Mouse (Mus musculus) kidney, adult 8-10 months (tissue): ENCODE data around the gene Cfap77.
"Not testable (repeated sequence)": the region's sequence is repeated elsewhere in the genome, so short reads cannot be mapped to it uniquely, and the experiment has no call there.

Source experiments
- DNase-seq, 2 experiments: peaks; one replicate each; pipeline ENCODE4 v3.0.0; 2022

Cfap77 gene

DNA sequence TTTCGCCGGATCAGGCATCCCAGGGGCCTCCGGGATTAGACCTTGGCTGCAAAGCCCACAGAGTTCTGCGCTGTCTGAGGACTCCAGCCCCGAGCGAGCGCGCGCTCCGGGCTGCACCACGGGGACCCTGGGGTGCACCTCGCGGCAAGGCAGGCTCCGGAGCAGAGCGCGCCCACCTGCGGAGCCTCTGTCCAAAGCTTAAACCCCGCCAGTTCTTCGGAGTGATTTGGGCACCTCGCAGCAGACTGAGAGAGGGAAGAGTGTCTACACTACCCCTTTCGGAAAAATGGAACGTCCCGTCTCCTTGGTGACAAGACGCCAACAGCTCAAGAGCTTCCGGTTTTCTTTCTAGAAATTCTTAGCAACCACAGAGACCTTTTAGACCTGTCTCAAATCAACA is at the start of gene Cfap77:
Gene Cfap77 (minus strand): TSS at position 76 of the 400 bp plus-strand sequence.
- peak in 1 of 2 experiments; percentile 56 for DNase-seq

DNA sequence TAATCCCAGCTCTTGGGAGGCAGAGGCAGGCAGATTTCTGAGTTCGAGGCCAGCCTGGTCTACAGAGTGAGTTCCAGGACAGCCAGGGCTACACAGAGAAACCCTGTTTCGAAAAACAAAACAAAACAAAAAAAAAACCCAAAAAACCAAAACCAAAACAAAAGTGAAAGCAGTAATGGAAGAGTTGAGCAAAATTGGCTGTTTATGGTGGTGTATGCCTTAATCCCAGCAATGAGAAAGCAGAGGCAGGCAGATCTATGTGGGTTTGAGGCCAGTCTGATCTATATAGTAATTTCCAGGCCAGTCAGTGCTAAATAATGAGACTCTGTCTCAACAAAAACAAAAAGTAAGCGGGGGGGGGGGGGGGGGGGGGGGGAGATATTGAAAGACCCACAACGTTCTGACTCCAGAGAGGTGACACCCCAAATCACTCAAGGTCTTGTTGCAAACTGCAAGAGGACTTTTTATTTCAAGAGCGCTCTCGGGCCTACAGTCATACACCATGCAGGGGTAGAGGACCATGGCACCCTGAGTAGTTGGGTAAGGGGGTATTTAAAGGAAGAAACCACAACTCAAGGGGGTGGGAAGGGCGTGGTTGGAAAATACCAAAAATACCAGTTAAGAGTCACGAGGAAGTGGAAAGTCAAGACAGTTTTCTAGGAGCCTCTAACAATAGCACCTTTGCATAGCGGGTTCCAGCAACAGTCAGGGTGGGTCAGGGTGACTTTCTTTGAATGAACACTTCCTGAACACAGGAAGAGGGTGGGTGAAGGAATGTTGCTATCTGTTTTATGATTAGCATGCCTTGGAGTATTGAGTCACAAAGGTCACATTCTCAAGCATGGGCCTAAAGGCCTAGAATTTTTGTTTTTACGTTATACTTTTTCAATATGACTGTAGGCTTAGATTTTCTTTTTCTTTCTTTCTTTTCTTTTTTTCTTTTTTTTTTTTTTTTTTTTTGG is 47.8 kb upstream of the Cfap77 start:
- DNase-seq, result not testable (repeated sequence)

DNA sequence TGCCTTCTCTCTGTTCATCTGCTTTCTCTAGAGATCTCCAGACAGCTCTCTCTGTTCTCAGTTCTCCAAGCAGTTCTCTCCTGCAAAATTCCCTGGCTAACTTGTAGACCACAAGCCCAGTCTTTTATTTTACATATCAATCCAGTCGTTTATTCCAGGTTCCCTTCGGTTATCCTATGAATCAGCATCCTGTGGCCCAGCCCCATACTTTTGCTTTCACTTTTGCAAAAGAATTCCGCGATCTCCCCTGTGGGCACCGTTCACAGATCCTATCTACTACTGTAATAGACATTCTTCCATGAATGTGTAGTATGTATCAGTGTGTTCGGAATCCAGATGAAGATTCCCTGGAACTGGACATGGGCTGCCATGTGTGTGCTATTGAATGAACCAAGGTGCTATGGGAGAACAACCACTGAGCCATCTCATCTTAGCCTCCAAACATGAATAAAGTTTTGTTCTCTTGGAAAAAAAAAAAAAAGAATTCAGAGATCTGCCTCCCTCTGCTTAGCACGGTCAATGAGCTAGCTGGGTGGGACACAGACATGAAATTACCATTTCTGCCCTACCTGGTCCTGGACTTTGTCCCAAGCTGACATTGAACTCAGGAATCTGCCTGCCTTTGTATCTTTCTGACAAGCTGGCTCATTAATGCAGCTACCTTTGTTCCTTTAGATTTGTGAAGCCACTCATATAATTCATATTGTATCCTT is 46.1 kb upstream of the Cfap77 start:
- peak in 1 of 2 experiments; percentile 9 for DNase-seq

DNA sequence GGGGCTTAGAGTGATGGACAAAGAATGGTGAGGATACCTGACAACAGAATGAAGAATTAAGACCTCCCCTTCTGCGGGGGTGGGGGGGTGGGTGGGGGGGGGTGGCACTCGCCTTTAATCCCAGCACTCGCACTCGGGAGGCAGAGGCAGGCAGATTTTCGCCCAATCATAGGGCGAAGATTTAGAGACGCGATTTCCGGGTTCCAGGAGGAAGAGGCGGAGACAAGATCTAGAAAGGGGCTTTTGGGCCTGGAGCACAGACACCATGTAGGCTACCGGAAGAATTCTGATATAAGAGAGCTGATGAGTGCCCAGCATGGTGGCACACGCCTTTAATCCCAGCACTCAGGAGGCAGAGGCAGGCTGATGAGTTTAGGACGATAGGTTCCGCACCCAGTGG is 44.8 kb upstream of the Cfap77 start:
- DNase-seq, result no peak

DNA sequence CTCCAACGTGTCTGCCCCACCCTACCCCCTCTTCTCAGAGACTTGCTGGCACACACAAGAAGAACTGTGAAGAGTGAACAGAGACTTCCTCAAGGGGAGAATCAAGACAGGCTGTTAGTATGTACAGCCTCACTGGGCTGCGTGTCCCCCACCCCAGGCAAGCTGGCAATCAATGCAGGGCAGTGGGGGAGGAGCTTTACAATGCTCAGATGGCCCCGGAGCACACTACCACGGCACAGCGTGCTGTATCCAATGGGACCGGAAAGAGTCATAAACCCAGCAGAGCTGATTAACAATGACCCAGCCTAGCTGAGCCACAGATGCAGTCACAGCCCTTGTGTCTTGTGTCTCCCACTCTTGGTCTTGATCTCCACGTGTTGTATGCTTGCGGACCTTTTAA is 43.9 kb upstream of the Cfap77 start:
- DNase-seq, result no peak

DNA sequence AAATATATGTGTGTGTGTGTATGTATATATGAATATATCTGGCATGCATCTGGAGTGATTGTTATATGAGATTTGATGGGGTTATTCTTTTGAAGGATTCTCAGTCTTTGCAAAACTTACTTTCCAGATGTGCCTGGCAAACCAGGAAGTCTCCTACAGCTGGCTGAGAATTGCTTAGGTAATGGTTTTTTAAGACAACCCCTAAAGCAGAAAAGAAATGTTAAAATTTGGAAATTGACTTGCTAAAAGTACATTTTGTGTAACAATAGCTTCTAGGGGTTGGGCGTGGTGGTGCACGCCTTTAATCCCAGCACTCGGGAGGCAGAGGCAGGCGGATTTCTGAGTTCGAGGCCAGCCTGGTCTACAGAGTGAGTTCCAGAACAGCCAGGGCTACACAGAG is 43.1 kb upstream of the Cfap77 start:
- not testable (repeated sequence) for DNase-seq

DNA sequence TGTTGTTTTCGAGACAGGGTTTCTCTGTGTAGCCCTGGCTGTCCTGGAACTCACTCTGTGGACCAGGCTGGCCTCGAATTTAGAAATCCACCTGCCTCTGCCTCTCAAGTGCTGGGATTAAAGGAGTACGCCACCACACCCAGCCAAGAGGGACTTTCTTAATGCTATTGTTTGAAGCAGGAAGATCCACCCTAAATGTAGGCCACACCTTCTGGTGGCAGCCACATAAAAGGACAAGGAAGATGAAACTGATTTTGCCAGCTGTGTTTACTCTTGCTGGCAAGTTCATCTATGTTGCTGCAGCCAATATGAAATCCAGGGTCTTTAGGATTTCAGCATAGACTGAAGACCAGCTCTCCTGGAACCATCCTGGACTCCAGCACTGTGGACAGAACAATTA is 42.6 kb upstream of the Cfap77 start:
- no peak for DNase-seq

DNA sequence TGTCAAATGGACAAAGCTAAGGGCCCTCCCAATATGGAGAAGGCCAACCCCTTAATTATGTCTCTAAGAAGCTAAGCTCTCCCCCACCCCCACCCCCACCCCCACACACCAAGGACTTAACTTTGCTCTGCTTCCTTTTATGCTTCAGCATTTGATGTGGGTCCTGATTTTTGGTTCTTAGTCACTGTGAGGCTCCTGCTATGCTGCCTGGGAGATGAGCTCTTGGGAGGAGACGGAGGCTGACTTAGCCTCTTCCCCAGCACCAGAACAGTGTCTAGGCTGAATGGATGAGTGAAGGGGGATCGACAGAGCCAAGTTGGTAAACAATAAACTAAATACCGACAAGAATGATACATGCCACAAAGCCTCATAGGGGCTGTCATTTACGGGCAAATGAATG is 41.9 kb upstream of the Cfap77 start:
- DNase-seq, result no peak

DNA sequence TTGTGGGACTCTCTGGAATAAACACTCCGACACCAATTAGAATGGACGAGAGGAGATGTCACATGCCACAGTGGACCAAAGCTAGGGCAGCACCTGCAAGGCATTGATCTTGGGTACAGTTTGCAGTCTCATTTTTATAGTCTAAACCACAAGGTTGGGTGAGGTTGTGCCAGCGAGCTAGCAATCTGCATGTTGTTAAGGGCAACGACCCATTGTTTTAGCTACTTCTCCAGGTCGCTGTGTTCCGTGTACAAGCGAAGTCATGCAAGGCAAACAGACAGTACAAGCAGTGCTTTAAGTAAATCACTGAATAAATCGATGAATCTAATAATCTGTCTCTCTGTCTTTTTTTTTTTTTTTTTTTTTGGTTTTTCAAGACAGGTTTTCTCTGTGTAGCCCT is 40.8 kb upstream of the Cfap77 start:
- no peak for DNase-seq

DNA sequence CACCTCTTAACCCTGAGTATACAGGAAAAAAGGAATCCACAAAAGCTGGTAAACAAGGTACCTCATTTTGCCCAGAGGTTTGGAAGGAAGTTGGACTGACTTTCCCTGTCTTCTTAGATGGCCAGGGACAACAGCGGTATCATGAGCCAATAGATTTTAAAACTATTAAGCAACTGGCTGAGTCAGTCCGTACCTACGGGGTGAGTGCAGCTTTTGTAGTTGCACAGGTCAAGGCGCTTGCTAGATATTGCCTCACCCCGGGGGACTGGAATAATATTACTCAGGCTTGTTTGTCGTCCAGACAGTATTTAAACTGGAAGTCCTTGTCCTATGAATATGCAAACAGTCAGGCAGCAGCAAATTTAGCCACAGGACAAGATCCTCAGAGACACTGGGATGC is 34.4 kb upstream of the Cfap77 start:
- not testable (repeated sequence) for DNase-seq

DNA sequence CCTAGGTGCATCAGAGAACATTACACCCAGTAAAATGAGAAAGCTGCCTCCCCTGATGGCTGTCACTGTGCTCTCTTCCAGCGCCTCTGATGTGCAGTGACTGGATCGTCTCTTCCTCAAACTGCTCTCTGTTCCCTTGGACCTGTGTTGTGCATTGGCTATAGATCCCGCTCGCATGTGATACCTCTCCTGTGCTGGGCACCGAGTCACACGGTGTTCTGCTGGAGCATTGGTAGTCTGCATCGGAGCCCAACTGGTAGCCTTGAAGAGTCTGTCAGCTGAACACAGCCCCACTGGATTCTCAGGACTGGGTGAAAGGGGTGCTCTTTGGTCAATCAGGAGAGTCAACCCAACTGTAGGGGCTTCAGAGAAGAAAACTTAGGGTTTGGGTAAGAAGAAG is 31.2 kb upstream of the Cfap77 start:
- no peak for DNase-seq

DNA sequence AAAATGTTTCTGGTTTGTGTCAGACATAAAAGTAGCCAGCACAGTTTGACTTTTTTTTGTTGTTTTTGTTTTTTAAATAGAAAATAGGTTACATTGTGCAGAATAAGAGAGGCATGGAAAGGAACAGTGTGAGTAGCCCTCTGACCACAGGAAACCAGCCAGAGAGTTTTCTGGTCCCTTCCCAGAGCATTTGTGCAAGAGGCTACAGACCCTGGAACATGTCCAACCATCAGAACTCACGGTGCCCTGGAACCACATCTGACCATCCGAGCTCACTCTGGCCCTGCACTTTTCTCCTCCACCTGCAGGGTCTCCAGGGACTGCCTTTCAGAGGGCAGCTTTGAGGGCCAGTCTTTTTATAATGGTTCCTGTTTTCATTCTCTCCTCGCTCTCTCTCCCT is 27.1 kb upstream of the Cfap77 start:
- no peak for DNase-seq

DNA sequence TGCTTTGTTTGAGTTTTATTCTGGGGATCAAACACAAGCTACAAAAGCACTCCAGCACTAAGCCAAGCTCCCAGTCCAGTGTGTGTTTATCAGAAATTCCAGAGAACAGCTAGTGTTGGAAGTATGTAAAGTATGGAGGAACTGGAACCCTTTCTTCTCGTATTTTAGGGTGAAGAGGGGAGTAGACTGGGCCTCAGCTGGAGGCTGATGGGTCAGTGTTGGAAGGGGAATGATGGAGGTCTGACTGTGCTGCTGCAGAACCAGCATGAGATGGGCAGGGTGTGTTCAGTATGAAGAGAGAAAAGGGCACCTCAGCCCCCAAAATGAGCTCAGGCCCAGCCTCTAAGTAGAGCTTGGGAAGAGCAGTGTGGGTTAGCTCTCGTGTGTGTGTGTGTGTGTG is 21.4 kb upstream of the Cfap77 start:
- no peak for DNase-seq

DNA sequence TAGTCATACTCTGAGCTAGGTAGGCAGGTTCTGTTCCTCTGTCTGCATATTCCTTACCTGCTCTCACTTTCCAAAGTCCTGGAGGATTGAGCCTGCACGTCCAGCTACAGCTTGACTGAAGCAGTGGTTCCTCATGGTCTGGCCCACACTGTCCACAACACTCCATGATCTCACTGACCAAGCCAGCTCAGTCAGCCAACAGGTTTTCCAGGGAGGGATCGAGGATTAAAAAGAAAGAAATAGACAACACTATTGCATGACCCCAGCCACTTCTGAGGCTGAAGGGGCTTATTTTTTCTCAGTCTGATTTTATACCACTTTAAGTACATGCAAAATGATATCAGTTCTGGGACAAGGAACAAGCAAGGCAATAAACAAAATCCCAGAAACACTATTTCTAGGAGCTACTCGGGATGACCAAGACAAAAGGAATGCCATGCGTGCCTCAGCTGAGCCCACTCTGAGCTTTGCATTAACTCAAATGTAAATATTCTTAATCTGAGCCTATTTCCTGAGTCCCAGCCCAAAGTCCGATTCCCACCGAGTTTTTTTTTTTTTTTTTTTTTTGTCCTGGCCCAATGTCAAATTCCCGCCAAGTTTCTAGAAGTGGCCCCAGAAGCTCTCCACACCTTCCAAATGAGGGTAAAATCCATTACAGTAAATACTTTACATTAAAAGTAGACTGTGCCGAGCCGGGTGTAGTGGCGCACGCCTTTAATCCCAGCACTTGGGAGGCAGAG is 20.6 kb upstream of the Cfap77 start:
- DNase-seq, result no peak

DNA sequence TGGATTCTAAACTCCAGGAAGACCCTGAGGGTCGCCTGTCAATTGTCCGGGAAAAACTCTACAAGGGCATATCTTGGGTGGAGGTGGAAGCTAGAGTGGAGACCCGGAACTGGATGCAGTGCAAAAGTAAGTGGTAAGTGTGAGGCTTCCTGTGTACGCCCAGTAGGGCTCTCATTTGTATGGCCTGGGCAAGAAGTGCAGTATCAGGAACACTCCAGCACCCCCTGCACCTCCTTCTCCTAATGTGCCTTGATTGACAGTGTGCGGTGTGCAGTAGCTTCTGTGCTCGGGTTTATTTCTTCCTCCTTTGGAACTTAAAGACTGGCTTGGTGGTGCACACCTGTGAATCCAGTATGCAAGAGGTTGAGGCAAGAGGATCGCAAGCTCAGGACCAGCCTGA is 19.8 kb upstream of the Cfap77 start:
- no peak for DNase-seq

DNA sequence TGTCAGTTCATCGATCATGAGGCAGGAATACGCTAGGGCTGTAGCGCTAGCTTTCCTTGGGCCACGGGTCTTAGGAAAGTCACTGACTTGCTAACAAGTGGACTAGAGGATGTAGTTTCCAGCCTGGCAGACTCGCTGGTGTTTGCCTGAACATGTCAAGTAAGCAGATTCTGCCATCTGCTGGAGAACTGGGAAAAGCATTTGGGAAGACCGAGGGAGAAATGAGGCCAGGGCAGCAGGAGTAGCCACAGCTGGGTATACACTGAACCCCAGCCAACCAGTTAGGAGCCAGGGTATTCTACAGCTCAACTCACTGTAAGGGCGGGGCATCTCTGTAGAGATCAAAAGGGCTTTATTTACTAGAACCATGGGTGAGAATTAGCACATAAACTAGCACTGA is 11.5 kb upstream of the Cfap77 start:
- no peak for DNase-seq

DNA sequence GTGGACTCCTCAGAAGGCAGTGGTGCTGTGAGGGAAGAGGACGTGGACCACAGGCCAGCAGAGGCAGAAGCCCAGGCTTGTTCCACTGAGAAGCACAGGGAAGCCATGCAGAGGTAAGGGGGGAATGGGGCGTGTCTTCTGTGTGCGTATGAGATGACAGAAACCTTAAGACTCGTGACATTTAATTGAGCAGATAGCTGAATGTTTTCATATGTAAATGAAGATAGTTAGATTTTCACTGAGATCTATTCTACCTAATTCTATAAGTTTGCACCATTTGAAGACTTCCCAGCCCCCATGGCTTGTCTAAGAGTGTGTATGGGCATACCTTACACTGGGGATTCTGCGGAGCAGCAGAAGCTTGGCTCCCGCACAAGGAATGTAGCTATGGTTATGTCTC is 10.9 kb upstream of the Cfap77 start:
- no peak for DNase-seq

DNA sequence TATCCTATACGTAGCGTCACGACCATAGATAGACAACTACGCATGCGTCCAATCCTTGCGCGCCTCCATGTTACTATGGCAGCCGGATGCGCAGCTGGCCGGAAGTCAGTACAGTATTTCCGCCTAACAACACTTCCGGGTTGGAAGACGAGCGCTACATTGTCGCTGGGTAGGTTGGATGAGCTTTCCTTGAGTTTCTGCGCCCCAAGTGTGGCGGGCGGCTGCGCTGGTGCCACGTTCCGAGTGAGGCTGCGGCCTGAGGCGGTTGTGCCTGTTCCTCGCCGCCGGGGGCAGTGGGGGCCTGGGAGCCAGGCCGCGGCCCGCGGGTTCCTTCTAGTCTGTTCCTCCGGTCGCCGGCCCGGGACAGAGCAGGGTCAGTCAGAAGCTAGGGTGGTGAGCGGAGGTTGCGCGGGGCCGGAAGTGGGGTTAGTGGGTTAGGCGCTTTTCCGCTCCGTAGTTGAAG is 5.3 kb upstream of the Cfap77 start, which contains the start of gene Ttf1:
Gene Ttf1 (plus strand): TSS at position 128 of the 463 bp plus-strand sequence.
- DNase-seq, result peak; percentile 90 to 91

DNA sequence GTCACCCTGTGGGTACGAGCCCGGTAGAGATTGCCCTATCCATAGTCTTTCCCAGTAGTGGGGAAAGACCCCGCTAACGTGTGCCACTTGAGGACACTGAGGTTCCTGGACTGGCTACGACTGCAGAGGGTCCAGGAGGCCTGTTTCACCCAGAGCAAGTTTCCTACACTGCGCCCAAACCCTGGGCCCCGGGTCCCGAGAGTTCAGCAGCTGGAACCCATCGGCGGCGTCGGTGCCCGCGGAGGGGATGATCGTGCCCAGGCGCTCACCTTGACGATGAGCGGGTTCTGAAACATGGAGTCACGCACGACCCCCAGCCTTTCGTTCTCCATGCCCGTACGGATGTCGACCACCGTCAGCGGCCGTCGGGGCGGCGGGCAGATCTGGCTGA is 326 bp downstream of the Cfap77 start:
- no peak for DNase-seq

DNA sequence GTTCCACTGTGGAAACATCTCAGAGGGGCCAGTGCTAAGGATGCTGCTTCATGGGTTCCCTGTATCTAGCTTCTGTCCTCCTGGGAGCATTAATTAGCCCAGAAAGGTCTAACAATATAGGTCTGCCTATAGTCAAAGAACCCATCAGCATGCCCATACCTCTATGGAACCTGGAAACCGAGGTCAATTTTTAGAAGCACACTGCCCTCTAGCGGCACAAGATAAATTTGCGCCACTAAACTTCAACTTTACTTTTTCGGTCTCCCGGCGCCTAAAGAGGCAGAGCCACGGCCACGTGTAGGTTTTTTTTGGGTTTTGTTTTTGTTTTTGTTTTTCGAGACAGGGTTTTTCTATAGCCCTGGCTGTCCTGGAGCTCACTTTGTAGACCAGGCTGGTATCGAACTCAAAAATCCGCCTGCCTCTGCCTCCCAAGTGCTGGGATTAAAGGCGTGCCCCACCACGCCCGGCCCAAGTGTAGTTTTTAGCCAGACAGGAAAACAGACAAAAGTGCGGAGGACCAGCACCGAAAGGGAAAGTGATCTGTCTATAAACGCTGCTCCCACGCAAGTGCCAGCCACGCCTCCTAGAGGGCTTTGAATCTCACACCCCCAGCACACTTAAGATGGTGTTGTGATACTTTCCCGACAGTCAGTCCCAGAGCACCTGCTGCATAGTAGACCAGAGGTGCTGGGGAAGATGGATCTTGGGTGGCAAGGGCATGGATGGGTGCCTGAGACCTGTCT is 893 bp downstream of the Cfap77 start:
- peak in 1 of 2 experiments; percentile 71 for DNase-seq

DNA sequence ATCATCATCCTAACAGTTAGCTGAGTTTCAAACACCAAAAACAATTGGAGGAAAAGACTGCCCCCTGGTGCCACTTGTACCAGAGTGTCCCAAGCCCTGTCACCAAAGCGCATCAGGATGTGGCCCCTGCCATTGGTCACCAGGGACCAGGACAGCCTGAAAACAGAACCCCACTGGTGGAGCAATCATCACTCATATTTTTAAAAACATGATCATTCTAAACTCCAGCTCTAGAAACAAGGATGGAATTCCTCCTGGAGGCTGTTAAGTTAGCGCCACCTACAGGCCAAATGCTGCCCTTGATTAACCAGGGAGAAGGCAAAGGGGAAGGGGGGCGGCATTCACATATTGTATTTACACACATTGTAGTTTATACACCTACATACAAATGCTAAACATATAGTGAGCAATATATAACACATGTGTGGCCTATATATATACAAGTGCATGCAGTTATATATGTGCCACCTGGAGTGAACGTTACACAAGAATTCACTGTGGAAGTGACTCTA is 1.9 kb downstream of the Cfap77 start:
- DNase-seq, result peak in 1 of 2 experiments; percentile 63

DNA sequence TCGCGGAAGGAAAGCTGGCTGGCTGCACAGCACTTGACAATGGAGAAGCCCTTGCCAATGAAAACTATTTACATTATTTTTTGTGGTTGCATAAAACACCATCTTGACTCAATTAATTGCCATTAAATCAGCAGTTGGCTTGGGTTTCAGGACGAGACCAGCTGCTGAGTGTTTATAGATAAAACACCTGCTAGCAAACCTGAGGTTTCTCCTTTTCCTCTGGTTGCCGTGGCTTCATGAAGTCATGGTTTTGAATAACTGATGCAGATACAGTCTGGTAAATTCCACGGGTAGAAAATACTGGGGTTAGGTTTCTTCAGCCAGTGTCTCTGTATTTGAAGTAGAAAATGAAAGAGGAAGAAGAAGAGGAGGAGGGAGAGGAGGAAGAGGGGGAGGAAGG is 2.9 kb downstream of the Cfap77 start:
- DNase-seq, result no peak
